Mouse (Mus musculus) testis, adult 2 months (tissue): ENCODE data around the gene Sept8. TPM values are rescaled to one million over a fixed set of nuclear protein-coding genes. Genes with fewer than 3 reads are reported as not detected.
A peak's percentile ranks its signal among the peaks of the same experiment; 100 is the strongest.

Experiments used
- H3K27ac ChIP-seq: fragments of 200-500 bp; 2 replicates; pipeline ENCODE4 v1.5.1; 2012; ENCODE audit warnings: low read depth, low read length; ENCODE audit not compliant: control insufficient read depth, insufficient read depth
- H3K27me3 ChIP-seq: fragments of 200-500 bp; 2 replicates; pipeline ENCODE4 v1.6.1; 2012; ENCODE audit warnings: mild to moderate bottlenecking, low read length, moderate library complexity; ENCODE audit not compliant: control insufficient read depth, insufficient read depth
- H3K36me3 ChIP-seq: fragments of 200-500 bp; 2 replicates; pipeline ENCODE4 v1.6.1; 2012; ENCODE audit warnings: mild to moderate bottlenecking, low read length; ENCODE audit not compliant: control insufficient read depth, insufficient read depth
- H3K4me1 ChIP-seq: fragments of 200-500 bp; 2 replicates; pipeline ENCODE4 v1.6.1; 2012; ENCODE audit warnings: low read length; ENCODE audit not compliant: control insufficient read depth, insufficient read depth
- H3K4me3 ChIP-seq: fragments of 200-500 bp; 2 replicates; pipeline ENCODE4 v1.5.1; 2012; ENCODE audit warnings: low read depth, mild to moderate bottlenecking, low read length, moderate library complexity, mixed read lengths; ENCODE audit not compliant: control insufficient read depth
- CTCF ChIP-seq: fragments of 200-500 bp; IDR thresholded peaks from 2 replicates; pipeline ENCODE4 v1.5.1; 2012; ENCODE audit warnings: low read depth, mild to moderate bottlenecking, inconsistent platforms, low read length, moderate library complexity; ENCODE audit not compliant: control insufficient read depth, insufficient read depth, insufficient replicate concordance
- POLR2A ChIP-seq: fragments of 200-500 bp; IDR thresholded peaks from 2 replicates; pipeline ENCODE4 v1.6.1; 2012; ENCODE audit warnings: low read depth, mild to moderate bottlenecking, inconsistent platforms, low read length, moderate library complexity; ENCODE audit not compliant: control insufficient read depth
- polyA plus RNA-seq: library from polyadenylated mRNA; depleted of rRNA; stranded (reverse); fragments of >200 nt; gene quantifications from 2 replicates; pipeline ENCODE4 v1.2.3, GENCODE M21; 2012; rRNA removed

Gene Sept8
- polyA plus RNA-seq, 1 experiment: 3.2 TPM

- Histone ChIP-seq H3K27me3 (no peaks in the 10 kb centered on the region), H3K36me3 (peaks cover 1% of the 10 kb centered on the region; the same call in 1 of the 2 replicates), H3K27ac (no peak overlapping the region), H3K4me1 (no peaks in the 10 kb centered on the region), H3K4me3 (no peak overlapping the region)
- TF ChIP-seq POLR2A (no peak), CTCF (peak; percentile 88; the same call in 1 of the 2 replicates)
Measured at GRCm38 (mm10) chr11:53590368-53590768, 71.3 kb downstream of the Sept8 start.

GRCm38 (mm10) chr11:53591116-53591515 is 72.1 kb downstream of the Sept8 start:
- no peaks in the 10 kb centered on the region for H3K4me1 ChIP-seq
- peaks cover 1% of the 10 kb centered on the region; the same call in 1 of the 2 replicates for H3K36me3 ChIP-seq
- no peak overlapping the region for H3K4me3 ChIP-seq
- TF ChIP-seq POLR2A (no peak), CTCF (no peak)
- H3K27me3 ChIP-seq: no peaks in the 10 kb centered on the region
- H3K27ac ChIP-seq: no peak overlapping the region

Other genes starting within 250 kb of the Sept8 start
- 36.0 and 38.9 TPM in 2 replicates for gene Hspa4, start 218.8 kb upstream of the Sept8 start, polyA plus RNA-seq
- 3.5 and 4.8 TPM in 2 replicates for gene Zcchc10, start 194.6 kb upstream of the Sept8 start, polyA plus RNA-seq
- 21.1 and 22.9 TPM in 2 replicates for gene Aff4, start 168.4 kb upstream of the Sept8 start, polyA plus RNA-seq
- gene Leap2, start 96.1 kb upstream of the Sept8 start, polyA plus RNA-seq: not detected in 2 replicates
- gene Uqcrq, start 88.4 kb upstream of the Sept8 start, polyA plus RNA-seq: 955 and 969 TPM in 2 replicates
- gene Gdf9, start 88.2 kb upstream of the Sept8 start, polyA plus RNA-seq: 8.4 and 10.1 TPM in 2 replicates
- 0.05 and 0.11 TPM in 2 replicates for gene Gm10447, start 62.1 kb upstream of the Sept8 start, polyA plus RNA-seq
- 0.41 and 1.1 TPM in 2 replicates for gene Shroom1, start 62.1 kb upstream of the Sept8 start, polyA plus RNA-seq
- 11.1 and 13.4 TPM in 2 replicates for gene Gm9837, start 48.8 kb upstream of the Sept8 start, polyA plus RNA-seq
- not detected in 2 replicates for gene Gm9945, start 39.1 kb upstream of the Sept8 start, polyA plus RNA-seq
- gene Sowaha, start 39.0 kb upstream of the Sept8 start, polyA plus RNA-seq: 0.10 and 0.13 TPM in 2 replicates
- gene Kif3a, start 48.1 kb downstream of the Sept8 start, polyA plus RNA-seq: 26.2 and 31.0 TPM in 2 replicates
- gene Il4, start 99.4 kb downstream of the Sept8 start, polyA plus RNA-seq: not detected in 2 replicates
- gene Il13, start 115.4 kb downstream of the Sept8 start, polyA plus RNA-seq: 0.96 and 1.1 TPM in 2 replicates
- gene Rad50, start 188.1 kb downstream of the Sept8 start, polyA plus RNA-seq: 3.0 and 3.2 TPM in 2 replicates
- 0.23 and 0.27 TPM in 2 replicates for gene Il5, start 201.5 kb downstream of the Sept8 start, polyA plus RNA-seq